8 mouse cellular contexts compared by ENCODE assay signal in the genomic region with DNA sequence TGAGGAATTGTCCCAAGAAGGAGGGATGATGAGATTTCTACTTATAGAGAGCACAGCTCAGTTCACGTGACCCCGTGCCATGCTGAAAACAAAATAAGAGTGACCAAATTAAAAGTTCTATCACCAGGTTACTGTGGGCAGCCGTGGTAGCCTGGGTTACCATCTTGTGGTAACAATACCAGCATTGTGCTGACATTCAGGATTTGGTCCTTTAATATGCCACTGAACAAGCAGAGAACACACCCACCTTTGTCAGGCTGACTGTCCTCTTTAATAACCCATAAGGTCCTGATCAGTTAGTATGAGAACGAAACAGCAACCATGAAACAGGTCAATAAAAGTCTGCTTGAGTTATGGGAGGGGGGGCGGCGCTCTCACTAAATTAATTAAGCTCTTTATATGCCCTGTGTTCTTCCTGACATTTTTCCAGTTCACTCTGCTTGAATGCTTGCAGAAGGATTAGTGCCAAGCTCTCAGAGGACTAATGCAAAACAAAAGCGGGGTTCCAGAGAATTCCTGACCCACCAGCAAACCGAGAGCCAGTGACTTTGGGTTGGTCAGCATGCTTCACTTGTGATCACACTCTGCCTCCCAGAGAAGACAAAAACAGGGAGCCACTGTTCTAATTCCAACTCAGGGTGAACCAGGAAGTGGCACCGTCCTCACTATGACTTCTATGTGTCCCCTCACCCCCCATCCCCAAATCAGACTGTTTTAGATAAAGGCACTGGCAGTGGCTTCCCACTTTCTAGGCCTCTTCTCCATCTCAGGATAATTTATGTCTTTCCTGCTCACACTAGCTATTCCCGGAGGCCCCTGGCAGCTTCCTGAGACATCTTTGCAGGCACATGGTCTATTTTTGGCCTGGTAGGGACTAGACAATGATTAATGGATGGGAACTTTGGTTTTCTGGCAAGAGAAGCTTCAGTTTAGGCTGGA. TPM values are rescaled to one million over a fixed set of nuclear protein-coding genes. Genes with fewer than 3 reads are reported as not detected.
A peak's percentile ranks its signal among the peaks of the same experiment; 100 is the strongest.
DNase-seq lines count a peak whose midpoint lies in the region; ATAC-seq and TF ChIP-seq lines count a peak whose summit lies in the region.

No protein-coding gene starts in this region.

- H3K9me3 ChIP-seq in heart, embryonic 12.5 days (replicated peaks), result no peaks in the 10 kb centered on the region
- H3K9me3 ChIP-seq in hindbrain, embryonic 16.5 days (ENCODE audit: control insufficient read depth, low read length), result no peaks in the 10 kb centered on the region
- H3K9me3 ChIP-seq in midbrain, embryonic 13.5 days, result no peaks in the 10 kb centered on the region

- H3K4me2 ChIP-seq in heart, embryonic 12.5 days, result no peak overlapping the region
- no peak overlapping the region for H3K4me2 ChIP-seq in hindbrain, embryonic 16.5 days (ENCODE audit: low read length)
- H3K4me2 ChIP-seq in midbrain, embryonic 13.5 days (replicated peaks), result no peak overlapping the region

- 74% methylated on average over 10 of the region's 10 CpGs for WGBS in heart, embryonic 12.5 days
- WGBS in hindbrain, embryonic 16.5 days, result 43% methylated on average over 10 of the region's 10 CpGs
- WGBS in midbrain, embryonic 13.5 days, result 55% methylated on average over 10 of the region's 10 CpGs

- intact Hi-C loops in heart, postnatal 10 days (cut with DNase I), result no loop called here

- no peak for TF ChIP-seq CTCF in brain, embryonic 14.5 days (IDR thresholded peaks at IDR 0.05; ENCODE audit: borderline replicate concordance, extremely low read depth, insufficient read depth, insufficient read length)

- ATAC-seq in heart, embryonic 12.5 days (ENCODE audit: insufficient number of reproducible peaks, low FRiP score), result no peak
- ATAC-seq in hindbrain, embryonic 16.5 days, result peak; percentile 68
- 0 out of 2 replicates have a peak, but pooled peaks have one; percentile 15 for ATAC-seq in midbrain, embryonic 13.5 days

- 0 out of 2 replicates have a peak overlapping the region, but pooled peaks have one; percentile 35 for H3K27ac ChIP-seq in heart, embryonic 12.5 days (ENCODE audit: poor library complexity, severe bottlenecking)
- H3K27ac ChIP-seq in hindbrain, embryonic 16.5 days (ENCODE audit: low read depth, low read length), result peak overlapping the region; percentile 67; the same call in 1 of the 2 replicates
- H3K27ac ChIP-seq in midbrain, embryonic 13.5 days, result peak overlapping the region; percentile 67

- no peaks in the 10 kb centered on the region for H3K27me3 ChIP-seq in heart, embryonic 12.5 days (replicated peaks)
- no peaks in the 10 kb centered on the region for H3K27me3 ChIP-seq in hindbrain, embryonic 16.5 days (replicated peaks; ENCODE audit: control insufficient read depth, insufficient read depth, low read length)
- no peaks in the 10 kb centered on the region for H3K27me3 ChIP-seq in midbrain, embryonic 13.5 days

- DNase-seq in heart, postnatal 10 days, result no peak
- DNase-seq in brain, embryonic 14.5 days (ENCODE audit: low read depth), result peak; percentile 71
- DNase-seq in right cerebral cortex, postnatal 14 days, result no peak
- DNase-seq in cerebellum, adult 18-20 months, result no peak
- DNase-seq in urinary bladder, postnatal 4 days (ENCODE audit: low spot score in 2 of 2), result no peak

- H3K4me1 ChIP-seq in heart, embryonic 12.5 days (replicated peaks), result peaks cover 38% of the 10 kb centered on the region
- H3K4me1 ChIP-seq in hindbrain, embryonic 16.5 days (ENCODE audit: control insufficient read depth, insufficient read depth, low read depth, low read length), result peaks cover 9% of the 10 kb centered on the region; the same call in 1 of the 2 replicates
- H3K4me1 ChIP-seq in midbrain, embryonic 13.5 days (replicated peaks), result peaks cover 18% of the 10 kb centered on the region

- TF ChIP-seq POLR2A in brain, embryonic 14.5 days (IDR thresholded peaks at IDR 0.05; ENCODE audit: borderline replicate concordance, extremely low read depth, insufficient read depth, insufficient read length, poor library complexity, severe bottlenecking), result no peak

- no peaks in the 10 kb centered on the region for H3K36me3 ChIP-seq in heart, embryonic 12.5 days
- H3K36me3 ChIP-seq in hindbrain, embryonic 16.5 days (ENCODE audit: control insufficient read depth, insufficient read depth, low read length), result no peaks in the 10 kb centered on the region
- H3K36me3 ChIP-seq in midbrain, embryonic 13.5 days, result no peaks in the 10 kb centered on the region

- no peak overlapping the region for H3K4me3 ChIP-seq in heart, embryonic 12.5 days
- no peak overlapping the region for H3K4me3 ChIP-seq in hindbrain, embryonic 16.5 days (ENCODE audit: low read length)
- H3K4me3 ChIP-seq in midbrain, embryonic 13.5 days (replicated peaks), result no peak overlapping the region

- H3K9ac ChIP-seq in heart, embryonic 12.5 days, result no peak overlapping the region
- no peak overlapping the region for H3K9ac ChIP-seq in hindbrain, embryonic 16.5 days (ENCODE audit: low read depth, low read length)
- no peak overlapping the region for H3K9ac ChIP-seq in midbrain, embryonic 13.5 days (replicated peaks)

RNA-seq across cellular contexts. Expression of gene Cpeb4, which starts 41.5 kb away (rescaled TPM):
- 13.6 and 16.0 TPM in 2 replicates for polyA plus RNA-seq in heart, embryonic 12.5 days (2016; fragmentation: Nextera tagmentation; extraction: Ambion mirVana)
- 10 to 100 TPM; 68.0 to 72.2 TPM for total RNA-seq in heart, postnatal 10 days (2021)
- polyA plus RNA-seq in brain, embryonic 14.5 days (2012; rRNA removed), result 29.0 and 41.5 TPM in 2 replicates
- polyA plus RNA-seq in hindbrain, embryonic 16.5 days (2015; fragmentation: Nextera tagmentation; extraction: Ambion mirVana), result 14.5 and 17.9 TPM in 2 replicates
- 14.2 and 15.9 TPM in 2 replicates for polyA plus RNA-seq in midbrain, embryonic 13.5 days (2015; fragmentation: Nextera tagmentation; extraction: Ambion mirVana)
